Mouse (Mus musculus) layer of hippocampus, adult 11-12 months (tissue): ENCODE measurements around the gene Tars2.

Source experiments
- DNase-seq: peaks from one replicate; pipeline ENCODE4 v3.0.0; 2022; ENCODE audit warnings: low spot score

Gene Tars2

DNA sequence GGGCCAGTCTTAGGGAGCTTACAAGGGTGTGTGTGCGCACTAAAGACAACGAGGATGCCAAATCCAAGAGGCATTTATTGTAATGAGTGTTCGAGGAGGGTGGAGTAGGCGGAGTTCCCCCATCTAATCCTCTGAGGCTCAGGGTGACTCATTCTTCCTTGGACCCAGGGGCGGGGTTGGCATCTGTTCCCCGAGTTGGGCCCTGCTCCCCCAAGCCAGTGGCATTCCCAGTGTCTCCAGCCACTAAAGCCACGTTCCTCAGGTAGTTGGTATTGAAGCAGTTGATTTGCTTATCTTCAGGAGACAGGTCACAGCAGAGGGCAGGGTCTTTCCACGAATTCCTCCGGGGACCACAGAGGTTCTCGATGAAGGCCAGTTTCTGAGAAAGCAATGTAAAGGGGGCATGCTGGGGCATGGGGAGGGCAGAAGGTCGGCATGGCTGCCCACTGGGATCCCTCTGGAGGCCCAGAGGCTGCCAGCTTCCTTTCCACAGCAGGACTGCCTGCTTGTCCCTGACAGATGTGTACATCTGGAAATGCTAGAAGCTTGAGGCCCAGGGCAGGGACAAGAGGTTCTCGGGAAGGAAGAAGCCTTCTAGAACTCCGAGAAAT lies 25.8 kb downstream of the Tars2 start:
- no peak for DNase-seq

DNA sequence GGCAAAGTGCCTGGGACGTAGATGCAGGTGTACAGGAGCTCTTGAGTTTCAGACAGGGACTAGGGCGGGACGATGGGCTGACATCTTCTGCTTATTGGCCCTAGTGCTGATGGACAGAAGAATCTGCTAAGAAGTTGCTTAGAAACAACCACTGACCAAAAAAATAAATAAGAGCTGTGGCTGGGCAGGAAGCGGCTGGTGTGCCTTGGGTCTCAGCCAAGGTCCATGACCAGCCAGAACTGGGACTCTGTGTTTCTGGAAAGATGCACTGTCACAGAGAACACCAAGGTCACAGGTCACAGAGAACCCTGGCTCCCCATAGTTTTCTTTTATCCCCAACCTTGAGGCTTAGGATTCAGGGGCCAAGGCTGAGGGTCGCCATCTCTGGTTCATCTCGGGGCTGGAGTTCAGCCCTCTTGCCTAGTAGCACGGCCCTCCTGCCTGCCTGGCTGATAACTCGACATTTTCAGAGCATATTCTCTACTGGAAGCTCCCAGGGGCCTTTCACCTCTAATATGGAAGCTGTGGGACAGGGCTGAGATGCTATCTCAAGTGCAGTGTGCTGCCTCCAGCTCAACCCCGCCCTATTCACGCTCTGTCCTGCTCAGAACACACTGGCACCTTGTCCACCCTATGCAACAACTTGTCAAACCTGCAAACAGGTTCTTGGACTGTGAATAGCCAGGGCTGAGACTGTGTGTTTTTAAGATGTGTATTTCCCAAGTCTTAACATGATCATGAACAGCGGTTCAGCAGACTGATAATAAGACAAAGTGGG lies 27.1 kb downstream of the Tars2 start:
- DNase-seq: no peak

DNA sequence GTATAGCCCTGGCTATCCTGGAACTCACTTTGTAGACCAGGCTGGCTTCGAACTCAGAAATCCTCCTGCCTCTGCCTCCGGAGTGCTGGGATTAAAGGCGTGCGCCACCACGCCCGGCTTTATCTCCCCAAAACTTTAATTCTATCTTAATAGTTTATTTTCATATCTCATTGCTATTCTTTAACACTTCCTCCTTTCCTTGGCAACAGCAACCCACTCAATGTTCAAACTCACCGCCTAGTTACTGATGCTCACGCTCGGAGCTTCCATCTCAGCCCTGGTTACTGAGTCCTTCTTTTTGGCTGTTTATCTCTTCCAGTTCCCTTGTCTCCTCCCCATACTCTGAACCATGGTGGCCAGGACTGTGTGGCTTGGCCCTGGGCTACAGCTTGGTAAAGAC lies 27.7 kb downstream of the Tars2 start:
- DNase-seq: no peak

DNA sequence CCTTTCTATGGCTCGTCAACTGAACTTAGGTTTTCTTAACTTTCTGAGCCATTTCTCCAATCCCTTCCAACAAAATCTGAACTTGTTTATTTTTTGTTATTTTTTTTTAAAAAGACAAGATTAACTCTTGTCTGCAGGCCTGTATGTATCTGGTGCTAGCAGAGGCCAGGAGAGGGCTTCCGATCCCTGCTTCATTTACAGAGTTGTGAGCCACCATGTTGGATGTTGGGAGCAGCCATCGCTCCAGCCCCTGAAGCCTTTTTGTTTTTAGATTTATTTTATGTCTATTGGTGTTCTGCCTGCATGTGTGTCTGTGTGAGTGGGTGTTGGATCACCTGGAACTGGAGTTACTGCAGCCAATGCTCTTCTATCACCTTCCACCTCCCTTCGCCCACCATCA lies 28.2 kb downstream of the Tars2 start:
- DNase-seq: no peak

GRCm38 (mm10) chr3:95730431-95730830 lies 29.6 kb downstream of the Tars2 start:
- DNase-seq: no peak

DNA sequence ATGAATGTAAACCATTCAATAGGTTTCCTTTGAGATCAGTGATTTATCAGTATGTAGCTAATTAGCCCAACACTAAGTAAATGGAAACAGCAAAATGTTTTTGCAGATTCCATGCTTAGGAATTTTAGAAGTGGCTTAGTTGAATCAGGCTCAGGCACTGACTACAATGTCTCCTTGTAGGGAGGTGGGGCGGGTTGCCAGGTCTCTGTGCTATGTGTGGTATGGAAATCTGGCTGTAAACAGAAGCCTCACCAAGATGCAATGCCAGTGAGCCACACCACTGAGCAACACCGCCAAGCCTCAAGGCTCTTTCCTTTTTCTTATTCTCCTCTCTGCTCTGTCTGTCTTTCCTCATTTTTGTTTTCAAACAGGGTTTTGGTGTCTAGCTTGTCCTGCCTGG lies 31.1 kb downstream of the Tars2 start:
- DNase-seq: no peak

GRCm38 (mm10) chr3:95726696-95727358 lies 33.2 kb downstream of the Tars2 start:
- DNase-seq: no peak

DNA sequence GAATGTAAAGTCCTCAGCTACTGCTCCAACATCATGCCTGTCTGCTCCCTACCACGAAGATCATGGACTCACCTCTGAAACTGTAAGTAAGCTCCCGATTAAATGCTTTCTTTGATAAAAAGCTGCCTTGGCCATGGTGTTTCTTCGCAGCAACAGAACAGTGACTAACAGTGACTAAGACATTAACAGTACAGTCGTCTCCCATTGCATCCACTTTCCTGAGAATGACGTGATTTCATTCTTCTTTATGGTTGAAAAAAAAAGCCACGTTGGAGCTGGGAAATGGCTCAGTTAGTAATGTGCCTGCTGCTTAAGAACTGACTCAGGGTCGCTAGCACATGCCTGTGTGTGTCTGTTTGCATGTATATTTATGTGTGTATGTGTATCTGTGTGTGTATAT lies 34.1 kb downstream of the Tars2 start:
- DNase-seq: no peak

DNA sequence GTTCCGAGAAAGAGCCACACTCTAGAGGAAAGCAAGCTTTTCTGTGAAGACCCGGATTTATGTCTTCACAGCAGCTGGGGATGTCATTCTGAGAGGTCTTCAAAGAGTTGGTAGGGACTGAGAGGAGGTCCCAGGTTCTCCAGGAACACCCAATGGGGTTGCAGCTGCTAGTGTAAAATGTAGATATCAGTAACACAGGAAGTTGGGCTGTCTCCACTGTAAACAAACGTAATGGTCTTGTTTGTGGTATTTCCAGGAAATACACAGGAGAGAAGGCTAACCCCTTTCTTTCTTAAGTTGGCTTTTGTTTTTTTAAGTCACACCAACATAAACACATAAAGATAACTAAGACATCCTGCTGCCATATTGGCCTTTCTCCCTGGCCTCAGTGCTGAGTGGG lies 37.6 kb downstream of the Tars2 start:
- no peak for DNase-seq

DNA sequence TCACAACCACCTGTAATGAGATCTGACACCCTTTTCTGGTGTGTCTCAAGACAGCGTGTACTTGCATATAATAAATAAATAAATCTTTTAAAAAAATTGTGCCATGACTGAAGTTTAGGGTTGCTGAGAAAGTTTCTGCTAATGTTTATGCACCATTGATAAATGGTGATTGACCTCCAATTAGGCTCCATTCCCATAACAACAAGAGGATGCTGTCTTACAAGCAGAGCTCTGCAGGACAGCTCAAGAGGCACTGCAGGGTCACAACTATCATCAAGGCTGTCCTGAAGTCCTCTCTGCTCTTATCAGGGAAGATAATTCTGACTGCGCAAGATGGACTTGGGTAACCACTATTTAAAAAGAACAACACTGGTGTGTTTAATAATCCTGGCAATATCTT lies 41.9 kb downstream of the Tars2 start:
- DNase-seq: no peak

- no peak for DNase-seq
Measured at GRCm38 (mm10) chr3:95716075-95716474, 43.9 kb downstream of the Tars2 start.

DNA sequence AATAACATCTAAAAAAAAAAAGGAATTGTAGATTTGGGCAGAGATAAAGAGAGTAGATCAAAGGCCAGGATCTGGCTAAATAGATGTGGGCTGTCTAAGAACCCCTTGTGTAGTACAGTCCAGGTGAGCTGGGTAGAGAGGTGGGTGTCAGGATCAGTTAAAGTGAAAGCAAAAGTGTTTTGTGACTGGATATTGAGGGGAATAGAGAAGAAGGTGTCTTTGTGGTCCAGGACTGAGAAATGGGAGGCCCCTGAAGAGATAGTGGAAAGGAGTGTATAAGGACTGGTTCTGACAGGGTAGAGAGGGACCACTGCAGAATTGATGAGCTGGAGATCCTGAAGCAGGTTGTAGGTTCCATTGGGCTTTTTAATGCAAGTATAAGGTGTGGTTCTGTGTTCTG lies 50.0 kb downstream of the Tars2 start:
- no peak for DNase-seq

- DNase-seq: no peak
Measured at GRCm38 (mm10) chr3:95709044-95709443, 51.0 kb downstream of the Tars2 start.

DNA sequence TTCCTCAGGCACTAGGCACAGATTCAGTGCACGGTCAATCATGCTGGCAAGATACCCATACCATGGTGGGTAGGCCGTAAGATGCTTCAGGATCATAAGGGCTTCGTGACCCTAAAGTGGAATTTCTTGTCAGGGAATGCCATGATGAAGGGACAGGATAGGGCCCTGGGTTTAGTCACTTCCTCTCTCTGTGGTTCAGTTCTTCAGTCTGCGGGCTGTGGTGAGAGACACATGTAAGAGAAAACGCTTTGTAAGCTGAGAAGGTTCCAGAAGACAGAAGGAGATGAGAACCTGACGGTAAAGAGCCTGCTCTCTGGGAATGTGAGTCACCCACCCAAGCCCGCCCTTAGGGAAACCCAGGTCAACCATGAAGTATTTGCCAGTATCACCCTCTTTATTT lies 52.5 kb downstream of the Tars2 start:
- DNase-seq: no peak

DNA sequence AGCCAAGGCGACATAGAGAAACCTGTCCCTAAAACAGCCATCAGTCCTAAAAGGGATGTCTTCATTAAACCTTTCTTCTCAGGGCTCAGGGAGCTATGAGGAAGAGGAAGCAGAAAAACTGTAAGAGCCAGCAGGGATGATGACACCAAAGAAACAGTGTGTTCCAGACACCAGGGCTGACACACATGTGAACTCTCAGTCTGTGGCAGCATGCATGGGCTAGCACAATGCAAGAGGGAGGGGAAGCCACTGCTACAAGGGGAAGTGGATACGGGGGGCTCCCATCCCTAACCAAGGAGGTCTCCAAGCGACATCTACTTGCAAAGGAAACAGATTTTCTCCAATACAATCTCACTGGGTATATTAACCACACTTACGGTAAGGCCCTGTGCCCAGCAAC lies 53.7 kb downstream of the Tars2 start:
- no peak for DNase-seq

DNA sequence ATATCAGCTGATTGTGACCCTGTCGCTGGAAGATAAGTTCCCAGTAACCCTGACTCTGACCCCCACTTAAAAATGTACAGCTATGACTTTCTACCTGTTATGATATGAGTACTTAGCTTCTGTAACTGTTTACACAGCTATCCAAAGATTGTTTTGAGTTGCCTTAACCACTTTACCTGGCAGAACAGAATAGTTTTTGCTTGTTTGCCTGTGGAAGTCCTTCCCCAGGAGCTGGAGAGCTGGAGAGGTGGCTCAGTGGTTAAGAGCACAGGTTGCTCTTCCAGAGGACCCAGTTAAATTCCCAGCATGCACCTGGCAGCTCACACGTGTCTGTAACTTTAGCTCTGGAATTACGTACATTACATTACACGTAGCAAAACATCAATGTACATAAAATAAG lies 55.4 kb downstream of the Tars2 start:
- no peak for DNase-seq

GRCm38 (mm10) chr3:95703276-95703675 lies 56.7 kb downstream of the Tars2 start:
- no peak for DNase-seq

DNA sequence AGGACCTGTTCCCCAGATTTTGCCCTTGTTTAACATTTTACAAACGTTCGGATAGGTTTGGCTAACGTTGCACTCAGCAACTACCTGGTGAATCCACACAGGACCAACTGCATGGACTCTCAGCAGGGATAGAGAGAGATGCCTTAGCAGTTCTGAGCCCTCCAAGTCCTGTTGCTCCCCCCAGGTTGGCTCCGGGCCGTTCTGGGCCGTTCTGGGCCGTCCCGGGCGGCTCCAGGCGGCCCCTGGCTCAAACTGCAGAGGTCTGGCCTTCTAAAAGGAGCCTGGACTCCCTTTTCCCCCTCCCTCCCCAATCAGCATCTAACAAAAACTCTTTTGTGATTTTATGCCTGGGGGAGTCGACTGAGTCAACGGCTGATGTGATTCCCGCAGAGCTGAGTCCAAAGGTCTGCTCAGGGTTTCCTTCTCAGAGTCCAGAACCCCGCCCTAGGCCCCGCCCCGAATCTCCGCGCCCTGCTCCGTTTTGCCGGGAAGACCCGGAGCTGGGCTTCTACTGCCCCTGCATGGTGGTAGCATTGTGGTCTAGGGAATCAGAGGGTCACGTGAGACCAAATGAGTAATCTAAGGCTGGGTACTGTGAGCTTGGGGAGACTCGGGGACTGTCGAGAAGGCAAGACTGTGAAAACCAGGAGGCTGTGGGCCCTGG lies 58.0 kb downstream of the Tars2 start:
- peak; percentile 75 for DNase-seq

GRCm38 (mm10) chr3:95701085-95701484 lies 58.9 kb downstream of the Tars2 start:
- DNase-seq: no peak

DNA sequence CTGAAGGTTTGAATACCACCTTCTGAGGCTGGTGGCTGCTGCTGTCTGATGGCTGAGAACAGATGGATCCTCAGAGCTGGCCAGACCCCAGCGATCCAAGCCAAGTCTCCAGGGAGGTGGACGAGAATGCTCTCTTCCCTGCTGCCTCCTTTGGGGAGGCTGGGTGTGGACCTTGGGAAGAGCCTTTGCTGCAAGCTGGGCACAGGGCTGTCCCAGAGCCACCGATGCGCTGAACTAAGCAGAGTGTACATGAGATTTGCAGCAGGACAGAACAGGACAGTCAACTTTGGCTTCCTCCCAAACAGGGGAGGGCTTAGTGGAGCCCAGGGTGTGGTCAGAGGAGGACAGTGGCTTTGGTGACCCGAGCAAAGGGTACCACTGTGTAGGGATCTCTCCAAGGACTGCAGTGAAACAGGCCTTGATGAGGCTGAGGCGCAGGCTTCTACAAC lies 59.7 kb downstream of the Tars2 start:
- DNase-seq: no peak

DNA sequence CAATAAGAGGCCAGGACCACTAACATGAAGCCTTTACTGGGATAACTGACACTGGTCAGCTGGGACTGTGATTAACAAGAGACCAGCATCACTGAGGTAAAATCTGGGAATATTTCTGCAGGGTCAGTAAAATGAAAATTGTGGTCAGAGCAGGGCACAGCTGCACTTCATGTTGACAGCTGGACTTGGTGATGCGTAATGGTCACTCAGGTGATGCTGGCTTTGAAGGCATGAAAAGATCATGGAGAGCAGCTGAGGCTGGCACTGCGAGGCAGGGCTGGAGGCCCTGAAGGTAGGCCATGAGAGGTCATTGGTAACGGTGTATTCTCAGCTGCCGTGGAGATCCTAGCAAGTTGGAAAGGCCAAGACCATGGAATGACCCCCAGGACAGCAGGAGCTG lies 61.7 kb downstream of the Tars2 start:
- no peak for DNase-seq

GRCm38 (mm10) chr3:95696360-95696759 lies 63.6 kb downstream of the Tars2 start:
- DNase-seq: no peak

GRCm38 (mm10) chr3:95695796-95696195 lies 64.2 kb downstream of the Tars2 start:
- DNase-seq: no peak
